Mouse (Mus musculus): ENCODE results near the gene Pcbd2. TPM values are rescaled to one million over a fixed set of nuclear protein-coding genes. Genes with fewer than 3 reads are reported as not detected.
A peak's percentile ranks its signal among the peaks of the same experiment; 100 is the strongest.

Pcbd2 gene
- polyA plus RNA-seq, 1 experiment from 2014 or later = 49.2 TPM

DNA sequence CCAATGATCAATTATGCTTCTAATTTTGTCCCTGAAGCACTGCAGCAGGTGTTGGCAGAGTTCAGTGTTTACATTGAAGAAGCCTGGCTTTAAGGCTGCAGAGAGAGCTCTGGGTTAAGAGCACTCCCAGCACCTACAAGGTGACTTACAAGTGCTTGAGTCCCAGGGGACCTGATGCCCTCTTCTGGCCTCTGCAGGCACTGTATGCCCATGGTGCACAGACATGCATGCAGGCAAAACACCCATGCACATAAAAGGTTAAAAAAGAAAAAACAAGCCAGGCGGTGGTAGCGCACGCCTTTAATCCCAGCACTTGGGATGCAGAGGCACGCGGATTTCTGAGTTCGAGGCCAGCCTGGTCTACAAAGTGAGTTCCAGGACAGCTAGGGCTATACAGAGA is 30.5 kb downstream of the Pcbd2 start:
- no peak overlapping the region for H3K27ac ChIP-seq (replicated peaks; ENCODE audit: low read depth, low read length)
- no peak overlapping the region for H3K9ac ChIP-seq (ENCODE audit: low read depth, low read length)
- peaks cover 20% of the 10 kb centered on the region for H3K4me1 ChIP-seq (ENCODE audit: control insufficient read depth, insufficient read depth, low read length)
- ATAC-seq (ENCODE audit: low read depth) (no peak), DNase-seq (ENCODE audit: low spot score) (peak; percentile 60)
- no peak overlapping the region for H3K4me3 ChIP-seq (ENCODE audit: low read depth, low read length)
- WGBS = 80% methylated on average over 6 of the region's 6 CpGs
- no peaks in the 10 kb centered on the region for H3K27me3 ChIP-seq (replicated peaks; ENCODE audit: control insufficient read depth, insufficient read depth, low read length)
- no peak overlapping the region for H3K4me2 ChIP-seq (ENCODE audit: low read depth, low read length)
- H3K9me3 ChIP-seq (ENCODE audit: control insufficient read depth, low read length) = no peaks in the 10 kb centered on the region
- H3K36me3 ChIP-seq (ENCODE audit: control insufficient read depth, insufficient read depth, low read length) = no peaks in the 10 kb centered on the region

- H3K27me3 ChIP-seq (replicated peaks; ENCODE audit: control insufficient read depth, insufficient read depth, low read length) = no peaks in the 10 kb centered on the region
- no peak overlapping the region for H3K4me3 ChIP-seq (ENCODE audit: low read depth, low read length)
- no peak for ATAC-seq (ENCODE audit: low read depth)
- no peaks in the 10 kb centered on the region for H3K36me3 ChIP-seq (ENCODE audit: control insufficient read depth, insufficient read depth, low read length)
- H3K4me2 ChIP-seq (ENCODE audit: low read depth, low read length) = peak overlapping the region; percentile 10; the same call in 1 of the 2 replicates
- DNase-seq (ENCODE audit: low spot score) = no peak
- WGBS = 51% methylated on average over 10 of the region's 10 CpGs
- peaks cover 20% of the 10 kb centered on the region for H3K4me1 ChIP-seq (ENCODE audit: control insufficient read depth, insufficient read depth, low read length)
- H3K27ac ChIP-seq (replicated peaks; ENCODE audit: low read depth, low read length) = peak overlapping the region; percentile 59
- no peaks in the 10 kb centered on the region for H3K9me3 ChIP-seq (ENCODE audit: control insufficient read depth, low read length)
- peak overlapping the region; percentile 44; the same call in 1 of the 2 replicates for H3K9ac ChIP-seq (ENCODE audit: low read depth, low read length)
These were observed 33.4 kb downstream of the Pcbd2 start for GRCm38 (mm10) chr13:55760576-55760975.

- Histone ChIP-seq H3K27me3 (replicated peaks; ENCODE audit: control insufficient read depth, insufficient read depth, low read length) (no peaks in the 10 kb centered on the region), H3K4me2 (ENCODE audit: low read depth, low read length) (peak overlapping the region; percentile 10; the same call in 1 of the 2 replicates), H3K4me3 (ENCODE audit: low read depth, low read length) (no peak overlapping the region), H3K4me1 (ENCODE audit: control insufficient read depth, insufficient read depth, low read length) (peaks cover 20% of the 10 kb centered on the region), H3K9me3 (ENCODE audit: control insufficient read depth, low read length) (no peaks in the 10 kb centered on the region), H3K36me3 (ENCODE audit: control insufficient read depth, insufficient read depth, low read length) (no peaks in the 10 kb centered on the region), H3K27ac (replicated peaks; ENCODE audit: low read depth, low read length) (peak overlapping the region; percentile 59), H3K9ac (ENCODE audit: low read depth, low read length) (no peak overlapping the region)
- ATAC-seq (ENCODE audit: low read depth) (peak; percentile 9; the same call in 1 of the 2 replicates), DNase-seq (ENCODE audit: low spot score) (no peak)
- 44% methylated on average over 10 of the region's 10 CpGs for whole genome bisulfite sequencing
These were observed 34.3 kb downstream of the Pcbd2 start for GRCm38 (mm10) chr13:55761486-55761885.

DNA sequence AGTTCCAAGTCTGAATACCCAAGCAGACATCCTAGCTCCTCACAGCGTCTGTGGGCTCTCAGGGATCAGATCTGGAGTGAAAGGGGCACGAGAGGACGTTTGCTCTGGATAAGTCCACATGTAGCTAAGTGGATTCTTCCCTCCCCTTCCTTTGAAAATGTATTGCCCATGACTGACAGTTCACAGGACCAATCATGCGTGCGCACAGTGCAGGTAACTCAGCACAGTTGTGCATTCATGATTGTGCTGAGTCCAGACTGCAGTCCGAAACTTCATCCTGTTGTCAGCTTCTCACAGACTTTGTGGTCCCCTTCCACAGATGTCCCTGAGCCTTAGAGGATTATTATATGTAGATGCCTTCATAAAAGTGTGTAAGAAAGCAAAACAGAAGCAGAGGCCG is 47.2 kb downstream of the Pcbd2 start:
- Histone ChIP-seq H3K9ac (ENCODE audit: low read depth, low read length) (no peak overlapping the region), H3K4me1 (ENCODE audit: control insufficient read depth, insufficient read depth, low read length) (no peaks in the 10 kb centered on the region), H3K4me3 (ENCODE audit: low read depth, low read length) (no peak overlapping the region), H3K4me2 (ENCODE audit: low read depth, low read length) (no peak overlapping the region), H3K9me3 (ENCODE audit: control insufficient read depth, low read length) (no peaks in the 10 kb centered on the region), H3K27me3 (replicated peaks; ENCODE audit: control insufficient read depth, insufficient read depth, low read length) (no peaks in the 10 kb centered on the region), H3K36me3 (ENCODE audit: control insufficient read depth, insufficient read depth, low read length) (no peaks in the 10 kb centered on the region), H3K27ac (replicated peaks; ENCODE audit: low read depth, low read length) (no peak overlapping the region)
- ATAC-seq (ENCODE audit: low read depth) (no peak), DNase-seq (ENCODE audit: low spot score) (no peak)
- 74% methylated on average over 7 of the region's 7 CpGs for WGBS

- no peaks in the 10 kb centered on the region for H3K4me1 ChIP-seq (ENCODE audit: control insufficient read depth, insufficient read depth, low read length)
- H3K27ac ChIP-seq (replicated peaks; ENCODE audit: low read depth, low read length) = no peak overlapping the region
- H3K4me3 ChIP-seq (ENCODE audit: low read depth, low read length) = no peak overlapping the region
- no peak overlapping the region for H3K9ac ChIP-seq (ENCODE audit: low read depth, low read length)
- WGBS = 39% methylated on average over 11 of the region's 11 CpGs
- no peak for ATAC-seq (ENCODE audit: low read depth)
- no peaks in the 10 kb centered on the region for H3K9me3 ChIP-seq (ENCODE audit: control insufficient read depth, low read length)
- no peaks in the 10 kb centered on the region for H3K27me3 ChIP-seq (replicated peaks; ENCODE audit: control insufficient read depth, insufficient read depth, low read length)
- no peaks in the 10 kb centered on the region for H3K36me3 ChIP-seq (ENCODE audit: control insufficient read depth, insufficient read depth, low read length)
- DNase-seq (ENCODE audit: low spot score) = no peak
- H3K4me2 ChIP-seq (ENCODE audit: low read depth, low read length) = no peak overlapping the region
These were observed 47.9 kb downstream of the Pcbd2 start for GRCm38 (mm10) chr13:55775056-55775455.

- ATAC-seq (ENCODE audit: low read depth) = no peak
- no peaks in the 10 kb centered on the region for H3K27me3 ChIP-seq (replicated peaks; ENCODE audit: control insufficient read depth, insufficient read depth, low read length)
- no peak within 1 kb of the TSS for H3K4me3 ChIP-seq (ENCODE audit: low read depth, low read length)
- H3K9me3 ChIP-seq (ENCODE audit: control insufficient read depth, low read length) = no peaks in the 10 kb centered on the region
- H3K27ac ChIP-seq (replicated peaks; ENCODE audit: low read depth, low read length) = no peak within 1 kb of the TSS
- WGBS = 85% methylated on average over 3 of the region's 3 CpGs
- no peak within 1 kb of the TSS for H3K4me2 ChIP-seq (ENCODE audit: low read depth, low read length)
- no peak for DNase-seq (ENCODE audit: low spot score)
- no peaks in the 10 kb centered on the region for H3K4me1 ChIP-seq (ENCODE audit: control insufficient read depth, insufficient read depth, low read length)
- no peaks in the 10 kb centered on the region for H3K36me3 ChIP-seq (ENCODE audit: control insufficient read depth, insufficient read depth, low read length)
- H3K9ac ChIP-seq (ENCODE audit: low read depth, low read length) = no peak within 1 kb of the TSS
These were observed 57.1 kb downstream of the Pcbd2 start, which contains the start of gene Catsper3 for GRCm38 (mm10) chr13:55784268-55784667. Gene Catsper3 (plus strand): TSS chr13:55784568.

DNA sequence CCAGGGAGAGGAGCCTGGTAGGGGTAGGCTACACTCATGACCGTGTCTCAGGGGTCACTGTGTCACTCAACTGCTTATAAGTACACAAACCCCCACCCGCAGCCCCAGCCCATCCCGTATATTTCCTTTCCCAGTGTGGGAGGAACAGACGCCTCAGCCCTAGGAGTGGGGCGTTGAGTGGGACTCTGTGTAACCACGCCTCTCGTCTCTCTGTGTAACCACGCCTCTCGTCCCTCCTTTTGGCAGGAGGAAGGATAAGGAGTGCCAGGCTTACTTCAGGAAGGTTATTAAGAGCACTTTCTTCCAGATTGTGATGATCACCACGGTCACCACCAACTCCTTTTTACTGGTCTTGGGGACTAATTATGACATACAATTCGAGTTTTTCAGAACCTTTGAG is 59.0 kb downstream of the Pcbd2 start:
- Histone ChIP-seq H3K27me3 (replicated peaks; ENCODE audit: control insufficient read depth, insufficient read depth, low read length) (no peaks in the 10 kb centered on the region), H3K4me2 (ENCODE audit: low read depth, low read length) (no peak overlapping the region), H3K9me3 (ENCODE audit: control insufficient read depth, low read length) (no peaks in the 10 kb centered on the region), H3K27ac (replicated peaks; ENCODE audit: low read depth, low read length) (no peak overlapping the region), H3K4me1 (ENCODE audit: control insufficient read depth, insufficient read depth, low read length) (no peaks in the 10 kb centered on the region), H3K9ac (ENCODE audit: low read depth, low read length) (no peak overlapping the region), H3K36me3 (ENCODE audit: control insufficient read depth, insufficient read depth, low read length) (no peaks in the 10 kb centered on the region), H3K4me3 (ENCODE audit: low read depth, low read length) (no peak overlapping the region)
- 69% methylated on average over 11 of the region's 11 CpGs for WGBS
- DNase-seq (ENCODE audit: low spot score) (no peak), ATAC-seq (ENCODE audit: low read depth) (no peak)

DNA sequence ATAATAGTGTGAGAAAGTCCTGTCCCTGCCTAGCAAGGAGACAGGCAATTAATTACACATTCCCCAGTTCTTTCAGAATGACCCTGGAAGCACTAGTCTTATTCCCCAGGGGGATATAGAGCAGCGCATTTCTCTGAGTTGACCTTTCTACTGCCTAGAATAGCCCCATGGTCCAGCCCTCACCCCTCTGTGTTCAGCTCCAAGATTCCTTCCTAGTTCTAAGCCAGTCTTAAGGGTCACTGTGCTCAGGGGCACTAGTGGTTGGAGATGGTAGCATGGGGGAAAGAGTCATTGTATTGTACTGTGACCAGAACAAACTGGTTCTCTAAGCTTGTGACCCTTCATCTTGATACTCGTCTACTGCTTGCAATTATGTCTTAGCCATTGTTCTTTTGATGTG is 74.1 kb downstream of the Pcbd2 start:
- H3K4me3 ChIP-seq (ENCODE audit: low read depth, low read length) = no peak overlapping the region
- H3K27ac ChIP-seq (replicated peaks; ENCODE audit: low read depth, low read length) = no peak overlapping the region
- H3K27me3 ChIP-seq (replicated peaks; ENCODE audit: control insufficient read depth, insufficient read depth, low read length) = no peaks in the 10 kb centered on the region
- no peaks in the 10 kb centered on the region for H3K4me1 ChIP-seq (ENCODE audit: control insufficient read depth, insufficient read depth, low read length)
- H3K9me3 ChIP-seq (ENCODE audit: control insufficient read depth, low read length) = peaks cover 11% of the 10 kb centered on the region; the same call in 1 of the 2 replicates
- H3K4me2 ChIP-seq (ENCODE audit: low read depth, low read length) = no peak overlapping the region
- no peak overlapping the region for H3K9ac ChIP-seq (ENCODE audit: low read depth, low read length)
- DNase-seq (ENCODE audit: low spot score) (no peak), ATAC-seq (ENCODE audit: low read depth) (no peak)
- H3K36me3 ChIP-seq (ENCODE audit: control insufficient read depth, insufficient read depth, low read length) = no peaks in the 10 kb centered on the region
- 48% methylated on average over 2 of the region's 2 CpGs for WGBS

DNA sequence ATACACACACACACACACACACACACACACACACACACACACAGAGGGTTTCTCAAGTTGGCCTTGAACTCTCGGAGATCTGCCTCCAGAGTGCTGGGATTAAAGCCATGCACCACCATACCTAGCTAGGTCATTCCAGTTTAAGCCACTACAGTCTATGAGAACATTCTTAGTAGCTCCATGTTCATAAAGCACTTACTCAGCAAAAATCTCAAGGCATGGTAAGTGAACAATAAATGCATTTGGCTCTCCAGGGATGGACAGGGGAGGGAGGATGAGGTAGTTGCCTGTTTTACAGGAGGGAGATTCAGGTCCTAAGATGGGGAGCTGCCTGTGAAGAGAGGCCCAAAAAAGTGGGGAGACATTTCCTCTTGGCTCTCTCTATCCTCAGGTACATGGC is 76.8 kb downstream of the Pcbd2 start:
- Histone ChIP-seq H3K9ac (ENCODE audit: low read depth, low read length) (no peak overlapping the region), H3K4me3 (ENCODE audit: low read depth, low read length) (no peak overlapping the region), H3K36me3 (ENCODE audit: control insufficient read depth, insufficient read depth, low read length) (no peaks in the 10 kb centered on the region), H3K27ac (replicated peaks; ENCODE audit: low read depth, low read length) (no peak overlapping the region), H3K4me1 (ENCODE audit: control insufficient read depth, insufficient read depth, low read length) (no peaks in the 10 kb centered on the region), H3K4me2 (ENCODE audit: low read depth, low read length) (no peak overlapping the region), H3K9me3 (ENCODE audit: control insufficient read depth, low read length) (peaks cover 11% of the 10 kb centered on the region; the same call in 1 of the 2 replicates), H3K27me3 (replicated peaks; ENCODE audit: control insufficient read depth, insufficient read depth, low read length) (no peaks in the 10 kb centered on the region)
- DNase-seq (ENCODE audit: low spot score) (no peak), ATAC-seq (ENCODE audit: low read depth) (no peak)
- 95% methylated on average over 1 of the region's 1 CpGs for WGBS

Data from embryonic facial prominence, embryonic 14.5 days (tissue).